Mouse (Mus musculus): Measurements from ENCODE around the gene Trim34a. TPM values are rescaled to one million over a fixed set of nuclear protein-coding genes. Genes with fewer than 3 reads are reported as not detected.

Gene Trim34a
- total and polyA plus RNA-seq, 3 experiments, result 4.5 to 13.4 (median 7.5) TPM

DNA sequence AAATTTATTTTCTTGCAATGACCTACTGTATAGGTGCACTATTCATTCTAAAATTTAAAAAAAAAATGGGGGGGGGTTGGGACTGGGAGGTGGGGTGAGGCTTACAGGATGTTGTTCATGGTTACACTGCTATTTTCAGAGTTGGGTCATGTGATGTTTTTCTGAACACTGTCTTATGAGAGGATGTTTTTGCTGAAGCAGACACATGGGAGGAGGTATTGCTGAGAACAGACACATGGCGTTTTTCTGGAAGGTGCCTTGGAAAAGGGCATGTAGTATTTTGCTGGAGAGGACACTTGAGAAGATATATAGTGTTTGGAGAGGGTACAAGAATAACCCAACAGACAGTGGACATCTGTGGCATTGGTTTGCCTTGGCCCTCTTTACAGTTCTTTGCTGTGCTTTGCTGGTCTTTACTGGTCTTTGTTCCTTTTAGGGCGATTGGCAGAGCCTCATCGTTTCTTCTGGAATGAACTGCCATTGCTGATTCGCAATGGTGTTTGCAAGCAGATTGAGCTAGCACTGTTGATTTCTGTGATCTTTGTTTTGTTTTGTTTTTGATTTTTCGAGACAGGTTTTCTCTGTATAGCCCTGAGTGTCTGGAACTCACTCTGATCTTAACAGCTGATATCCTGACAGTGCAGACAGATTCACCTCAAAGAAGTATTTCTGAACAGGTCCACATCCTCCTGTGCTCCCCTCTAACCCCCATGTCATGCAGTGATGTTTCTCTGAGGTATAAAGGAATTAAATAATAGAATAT is 47.6 kb downstream of the Trim34a start:
- Histone ChIP-seq H3K36me3 (replicated peaks in 1 of 2; ENCODE audit: control insufficient read depth in 1 of 2, insufficient read depth in 1 of 2, low read length in 1 of 2) (no peaks in the 10 kb centered on the region), H3K79me2 (replicated peaks; ENCODE audit: control insufficient read depth, extremely low read depth, insufficient read depth, poor library complexity, severe bottlenecking) (no peaks in the 10 kb centered on the region), H3K4me3 (replicated peaks in 1 of 3; ENCODE audit: low read depth in 2 of 3, low read length in 2 of 3, poor library complexity in 1 of 3) (no peak overlapping the region), H3K4me2 (ENCODE audit: insufficient read depth, low read depth, poor library complexity, severe bottlenecking) (no peak overlapping the region), H3K4me1 (ENCODE audit: control insufficient read depth in 1 of 2, insufficient read depth in 2 of 2) (peaks cover 26 to 59% of the 10 kb centered on the region in 2 experiments), H3K27me3 (replicated peaks) (no peaks in the 10 kb centered on the region), H3K9ac (ENCODE audit: insufficient read depth, low read depth) (no peak overlapping the region), H3K9me3 (replicated peaks; ENCODE audit: low read length) (no peaks in the 10 kb centered on the region), H3K27ac (ENCODE audit: insufficient read depth, low read depth) (no peak overlapping the region)
- in situ Hi-C loops (cut with MboI; ENCODE audit: low pct_ligation_motif_present, low pct_unique_long_range_greater_than_20kb, low sequenced_read_pairs) (no loop called here), dilution Hi-C loops (cut with MboI; ENCODE audit: extremely low pct_ligation_motif_present, extremely low pct_unique_long_range_greater_than_20kb, low sequenced_read_pairs) (no loop called here)
- no peak for DNase-seq (ENCODE audit: extremely low read depth)
- no peak for TF ChIP-seq SMC3 (IDR thresholded peaks at IDR 0.05; ENCODE audit: low read depth, low read length)
- peak; percentile 54; the same call in 1 of the 2 replicates for TF ChIP-seq ZNF384 (IDR thresholded peaks at IDR 0.05; ENCODE audit: low read depth, low read length)
- TF ChIP-seq POLR2A (IDR thresholded peaks at IDR 0.05; ENCODE audit: low read depth, low read length), result no peak

Other genes with a start within 250 kb of the Trim34a start
Only the 20 nearest of the 24 such genes appear.
- gene Olfr641, start 209.0 kb upstream of the Trim34a start, total RNA-seq (2012; rRNA removed), result not detected in 2 replicates
- not detected in 2 replicates for gene Olfr641, start 209.0 kb upstream of the Trim34a start, total RNA-seq (2014; rRNA removed)
- gene Olfr641, start 209.0 kb upstream of the Trim34a start, polyA plus RNA-seq (2012; ENCODE audit: insufficient read length, low read depth), result not detected in 2 replicates
- not detected in 2 replicates for gene Olfr642, start 191.8 kb upstream of the Trim34a start, total RNA-seq (2012; rRNA removed)
- gene Olfr642, start 191.8 kb upstream of the Trim34a start, total RNA-seq (2014; rRNA removed), result not detected in 2 replicates
- not detected in 2 replicates for gene Olfr642, start 191.8 kb upstream of the Trim34a start, polyA plus RNA-seq (2012; ENCODE audit: insufficient read length, low read depth)
- gene 4930516K23Rik, start 183.0 kb upstream of the Trim34a start, total RNA-seq (2012; rRNA removed), result not detected in 2 replicates
- not detected in 2 replicates for gene 4930516K23Rik, start 183.0 kb upstream of the Trim34a start, total RNA-seq (2014; rRNA removed)
- 0.04 TPM in 1 of 2 replicates, not detected in the other for gene 4930516K23Rik, start 183.0 kb upstream of the Trim34a start, polyA plus RNA-seq (2012; ENCODE audit: insufficient read length, low read depth)
- gene Olfr644, start 172.6 kb upstream of the Trim34a start, total RNA-seq (2012; rRNA removed), result not detected in 2 replicates
- gene Olfr644, start 172.6 kb upstream of the Trim34a start, total RNA-seq (2014; rRNA removed), result not detected in 2 replicates
- gene Olfr644, start 172.6 kb upstream of the Trim34a start, polyA plus RNA-seq (2012; ENCODE audit: insufficient read length, low read depth), result not detected in 2 replicates
- not detected in 2 replicates for gene Olfr645, start 159.0 kb upstream of the Trim34a start, total RNA-seq (2012; rRNA removed)
- not detected in 2 replicates for gene Olfr645, start 159.0 kb upstream of the Trim34a start, total RNA-seq (2014; rRNA removed)
- not detected in 2 replicates for gene Olfr645, start 159.0 kb upstream of the Trim34a start, polyA plus RNA-seq (2012; ENCODE audit: insufficient read length, low read depth)
- gene Olfr646, start 139.6 kb upstream of the Trim34a start, total RNA-seq (2012; rRNA removed), result not detected in 2 replicates
- not detected in 2 replicates for gene Olfr646, start 139.6 kb upstream of the Trim34a start, total RNA-seq (2014; rRNA removed)
- gene Olfr646, start 139.6 kb upstream of the Trim34a start, polyA plus RNA-seq (2012; ENCODE audit: insufficient read length, low read depth), result not detected in 2 replicates
- not detected in 2 replicates for gene Ubqln5, start 114.6 kb upstream of the Trim34a start, total RNA-seq (2012; rRNA removed)
- not detected in 2 replicates for gene Ubqln5, start 114.6 kb upstream of the Trim34a start, total RNA-seq (2014; rRNA removed)
- not detected in 2 replicates for gene Ubqln5, start 114.6 kb upstream of the Trim34a start, polyA plus RNA-seq (2012; ENCODE audit: insufficient read length, low read depth)
- gene Olfr643, start 107.1 kb upstream of the Trim34a start, total RNA-seq (2012; rRNA removed), result not detected in 2 replicates
- not detected in 2 replicates for gene Olfr643, start 107.1 kb upstream of the Trim34a start, total RNA-seq (2014; rRNA removed)
- not detected in 2 replicates for gene Olfr643, start 107.1 kb upstream of the Trim34a start, polyA plus RNA-seq (2012; ENCODE audit: insufficient read length, low read depth)
- gene Ubqln3, start 101.2 kb upstream of the Trim34a start, total RNA-seq (2012; rRNA removed), result not detected in 2 replicates
- gene Ubqln3, start 101.2 kb upstream of the Trim34a start, total RNA-seq (2014; rRNA removed), result not detected in 2 replicates
- gene Ubqln3, start 101.2 kb upstream of the Trim34a start, polyA plus RNA-seq (2012; ENCODE audit: insufficient read length, low read depth), result not detected in 2 replicates
- gene Ubqlnl, start 93.9 kb upstream of the Trim34a start, total RNA-seq (2012; rRNA removed), result not detected in 2 replicates
- not detected in 2 replicates for gene Ubqlnl, start 93.9 kb upstream of the Trim34a start, total RNA-seq (2014; rRNA removed)
- gene Ubqlnl, start 93.9 kb upstream of the Trim34a start, polyA plus RNA-seq (2012; ENCODE audit: insufficient read length, low read depth), result not detected in 2 replicates
- not detected in 2 replicates for gene Olfm5, start 79.6 kb upstream of the Trim34a start, total RNA-seq (2012; rRNA removed)
- gene Olfm5, start 79.6 kb upstream of the Trim34a start, total RNA-seq (2014; rRNA removed), result not detected in 2 replicates
- gene Olfm5, start 79.6 kb upstream of the Trim34a start, polyA plus RNA-seq (2012; ENCODE audit: insufficient read length, low read depth), result not detected in 2 replicates
- gene Olfr648, start 61.1 kb upstream of the Trim34a start, total RNA-seq (2012; rRNA removed), result not detected in 2 replicates
- gene Olfr648, start 61.1 kb upstream of the Trim34a start, total RNA-seq (2014; rRNA removed), result not detected in 2 replicates
- gene Olfr648, start 61.1 kb upstream of the Trim34a start, polyA plus RNA-seq (2012; ENCODE audit: insufficient read length, low read depth), result not detected in 2 replicates
- not detected in 2 replicates for gene Olfr649, start 48.5 kb upstream of the Trim34a start, total RNA-seq (2012; rRNA removed)
- not detected in 2 replicates for gene Olfr649, start 48.5 kb upstream of the Trim34a start, total RNA-seq (2014; rRNA removed)
- not detected in 2 replicates for gene Olfr649, start 48.5 kb upstream of the Trim34a start, polyA plus RNA-seq (2012; ENCODE audit: insufficient read length, low read depth)
- gene Trim6, start 25.7 kb upstream of the Trim34a start, total RNA-seq (2012; rRNA removed), result not detected in 2 replicates
- gene Trim6, start 25.7 kb upstream of the Trim34a start, total RNA-seq (2014; rRNA removed), result not detected in 2 replicates
- gene Trim6, start 25.7 kb upstream of the Trim34a start, polyA plus RNA-seq (2012; ENCODE audit: insufficient read length, low read depth), result 0.16 and 0.31 TPM in 2 replicates
- 4.4 and 4.5 TPM in 2 replicates for gene Trim5, start 43.6 kb downstream of the Trim34a start, total RNA-seq (2012; rRNA removed)
- 6.5 and 7.0 TPM in 2 replicates for gene Trim5, start 43.6 kb downstream of the Trim34a start, total RNA-seq (2014; rRNA removed)
- 7.8 and 8.9 TPM in 2 replicates for gene Trim5, start 43.6 kb downstream of the Trim34a start, polyA plus RNA-seq (2012; ENCODE audit: insufficient read length, low read depth)
- 11.3 and 14.6 TPM in 2 replicates for gene Trim12a, start 71.0 kb downstream of the Trim34a start, total RNA-seq (2012; rRNA removed)
- 18.3 and 20.5 TPM in 2 replicates for gene Trim12a, start 71.0 kb downstream of the Trim34a start, total RNA-seq (2014; rRNA removed)
- 33.4 and 36.6 TPM in 2 replicates for gene Trim12a, start 71.0 kb downstream of the Trim34a start, polyA plus RNA-seq (2012; ENCODE audit: insufficient read length, low read depth)
- not detected in 2 replicates for gene Trim34b, start 85.0 kb downstream of the Trim34a start, total RNA-seq (2012; rRNA removed)
- 0.22 TPM in 1 of 2 replicates, not detected in the other for gene Trim34b, start 85.0 kb downstream of the Trim34a start, total RNA-seq (2014; rRNA removed)
- not detected in 2 replicates for gene Trim34b, start 85.0 kb downstream of the Trim34a start, polyA plus RNA-seq (2012; ENCODE audit: insufficient read length, low read depth)
- gene Trim12c, start 108.9 kb downstream of the Trim34a start, total RNA-seq (2012; rRNA removed), result 8.1 and 9.9 TPM in 2 replicates
- gene Trim12c, start 108.9 kb downstream of the Trim34a start, total RNA-seq (2014; rRNA removed), result 17.7 and 19.1 TPM in 2 replicates
- gene Trim12c, start 108.9 kb downstream of the Trim34a start, polyA plus RNA-seq (2012; ENCODE audit: insufficient read length, low read depth), result 16.7 and 17.7 TPM in 2 replicates
- gene Trim30b, start 125.4 kb downstream of the Trim34a start, total RNA-seq (2012; rRNA removed), result 0.97 and 1.1 TPM in 2 replicates
- gene Trim30b, start 125.4 kb downstream of the Trim34a start, total RNA-seq (2014; rRNA removed), result 4.4 and 5.6 TPM in 2 replicates
- 4.6 and 5.3 TPM in 2 replicates for gene Trim30b, start 125.4 kb downstream of the Trim34a start, polyA plus RNA-seq (2012; ENCODE audit: insufficient read length, low read depth)
- not detected in 2 replicates for gene Trim30c, start 156.4 kb downstream of the Trim34a start, total RNA-seq (2012; rRNA removed)
- gene Trim30c, start 156.4 kb downstream of the Trim34a start, total RNA-seq (2014; rRNA removed), result 0.12 TPM in 1 of 2 replicates, not detected in the other
- gene Trim30c, start 156.4 kb downstream of the Trim34a start, polyA plus RNA-seq (2012; ENCODE audit: insufficient read length, low read depth), result 0.18 TPM in 1 of 2 replicates, not detected in the other